Mouse (Mus musculus): Measurements from ENCODE around the gene Cenpc1. TPM values are rescaled to one million over a fixed set of nuclear protein-coding genes. Genes with fewer than 3 reads are reported as not detected.

The Cenpc1 gene
- 13.1 and 13.3 TPM in 2 replicates for polyA plus RNA-seq (2012; rRNA removed)

GRCm38 (mm10) chr5:86065101-86065875 is at the start of gene Cenpc1:
TSS of gene Cenpc1 (minus strand) at chr5:86065583.
- H3K4me3 ChIP-seq (ENCODE audit: insufficient read depth, low read length) = peak within 1 kb of the TSS; percentile 82
- no peak for TF ChIP-seq POLR2A (IDR thresholded peaks at IDR 0.05; ENCODE audit: extremely low read depth, insufficient read depth, low read length)
- no peak for TF ChIP-seq CTCF (IDR thresholded peaks at IDR 0.05; ENCODE audit: extremely low read depth, insufficient read depth, low read length)
- H3K27ac ChIP-seq (ENCODE audit: insufficient read depth, low read length) = 0 out of 2 replicates have a peak within 1 kb of the TSS, but pooled peaks have one; percentile 34
- peaks cover 1% of the 10 kb centered on the region; the same call in 1 of the 2 replicates for H3K4me1 ChIP-seq (ENCODE audit: control insufficient read depth, insufficient read depth, low read length)

GRCm38 (mm10) chr5:86113997-86114396 is 48.6 kb upstream of the Cenpc1 start:
- TF ChIP-seq POLR2A (IDR thresholded peaks at IDR 0.05; ENCODE audit: extremely low read depth, insufficient read depth, low read length) = no peak
- TF ChIP-seq CTCF (IDR thresholded peaks at IDR 0.05; ENCODE audit: extremely low read depth, insufficient read depth, low read length) = no peak
- no peaks in the 10 kb centered on the region for H3K4me1 ChIP-seq (ENCODE audit: control insufficient read depth, insufficient read depth, low read length)
- H3K27ac ChIP-seq (ENCODE audit: insufficient read depth, low read length) = no peak overlapping the region
- no peak overlapping the region for H3K4me3 ChIP-seq (ENCODE audit: insufficient read depth, low read length)

DNA sequence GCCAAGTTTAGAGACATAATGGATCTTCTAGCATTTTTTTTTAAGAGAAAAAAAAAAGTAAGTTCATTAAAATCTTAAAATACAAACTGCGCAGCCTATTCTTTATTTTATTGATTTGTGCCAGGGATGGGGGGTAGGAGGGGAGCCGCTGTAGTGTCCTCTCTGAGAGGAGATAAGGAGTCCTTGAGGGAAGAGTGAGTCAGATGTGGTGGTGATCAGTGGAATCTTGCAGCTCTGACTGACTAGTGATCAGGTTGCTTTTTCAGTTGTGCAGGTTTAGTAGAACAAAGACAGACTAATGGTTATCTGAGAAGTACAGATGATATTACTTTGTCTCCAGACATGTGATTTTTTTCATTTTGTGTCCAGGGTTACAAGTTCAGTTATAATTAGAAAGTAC is 47.7 kb upstream of the Cenpc1 start:
- no peak for TF ChIP-seq CTCF (IDR thresholded peaks at IDR 0.05; ENCODE audit: extremely low read depth, insufficient read depth, low read length)
- no peak for TF ChIP-seq POLR2A (IDR thresholded peaks at IDR 0.05; ENCODE audit: extremely low read depth, insufficient read depth, low read length)
- Histone ChIP-seq H3K27ac (ENCODE audit: insufficient read depth, low read length) (no peak overlapping the region), H3K4me1 (ENCODE audit: control insufficient read depth, insufficient read depth, low read length) (no peaks in the 10 kb centered on the region), H3K4me3 (ENCODE audit: insufficient read depth, low read length) (no peak overlapping the region)

GRCm38 (mm10) chr5:86111074-86111473 is 45.7 kb upstream of the Cenpc1 start:
- Histone ChIP-seq H3K27ac (ENCODE audit: insufficient read depth, low read length) (no peak overlapping the region), H3K4me3 (ENCODE audit: insufficient read depth, low read length) (no peak overlapping the region), H3K4me1 (ENCODE audit: control insufficient read depth, insufficient read depth, low read length) (no peaks in the 10 kb centered on the region)
- TF ChIP-seq POLR2A (IDR thresholded peaks at IDR 0.05; ENCODE audit: extremely low read depth, insufficient read depth, low read length) (no peak), CTCF (IDR thresholded peaks at IDR 0.05; ENCODE audit: extremely low read depth, insufficient read depth, low read length) (no peak)

- Histone ChIP-seq H3K27ac (ENCODE audit: insufficient read depth, low read length) (no peak overlapping the region), H3K4me1 (ENCODE audit: control insufficient read depth, insufficient read depth, low read length) (no peaks in the 10 kb centered on the region), H3K4me3 (ENCODE audit: insufficient read depth, low read length) (no peak overlapping the region)
- TF ChIP-seq CTCF (IDR thresholded peaks at IDR 0.05; ENCODE audit: extremely low read depth, insufficient read depth, low read length) (no peak), POLR2A (IDR thresholded peaks at IDR 0.05; ENCODE audit: extremely low read depth, insufficient read depth, low read length) (no peak)
Observed at GRCm38 (mm10) chr5:86106610-86107009, 41.2 kb upstream of the Cenpc1 start.

DNA sequence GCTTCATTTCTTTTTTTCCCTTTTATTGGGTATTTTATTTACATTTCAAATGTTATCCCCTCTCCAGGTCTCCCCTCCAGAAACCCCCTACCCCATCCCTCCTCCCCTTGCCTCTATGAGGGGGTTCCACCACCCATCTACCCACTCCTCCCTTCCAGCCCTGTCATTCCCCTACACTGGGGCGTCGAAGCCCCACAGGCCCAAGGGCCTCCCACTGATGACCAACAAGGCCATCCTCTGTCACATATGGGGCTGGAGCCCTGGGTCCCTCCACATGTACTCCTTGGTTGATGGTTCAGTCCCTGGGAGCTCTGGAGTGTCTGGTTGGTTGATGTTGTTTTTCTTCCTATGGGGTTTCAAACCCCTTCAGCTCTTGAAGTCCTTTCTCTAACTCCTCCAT is 36.8 kb upstream of the Cenpc1 start:
- TF ChIP-seq POLR2A (IDR thresholded peaks at IDR 0.05; ENCODE audit: extremely low read depth, insufficient read depth, low read length) (no peak), CTCF (IDR thresholded peaks at IDR 0.05; ENCODE audit: extremely low read depth, insufficient read depth, low read length) (no peak)
- Histone ChIP-seq H3K4me3 (ENCODE audit: insufficient read depth, low read length) (no peak overlapping the region), H3K4me1 (ENCODE audit: control insufficient read depth, insufficient read depth, low read length) (no peaks in the 10 kb centered on the region), H3K27ac (ENCODE audit: insufficient read depth, low read length) (no peak overlapping the region)

GRCm38 (mm10) chr5:86100621-86101020 is 35.2 kb upstream of the Cenpc1 start:
- Histone ChIP-seq H3K27ac (ENCODE audit: insufficient read depth, low read length) (no peak overlapping the region), H3K4me3 (ENCODE audit: insufficient read depth, low read length) (no peak overlapping the region), H3K4me1 (ENCODE audit: control insufficient read depth, insufficient read depth, low read length) (no peaks in the 10 kb centered on the region)
- TF ChIP-seq POLR2A (IDR thresholded peaks at IDR 0.05; ENCODE audit: extremely low read depth, insufficient read depth, low read length) (no peak), CTCF (IDR thresholded peaks at IDR 0.05; ENCODE audit: extremely low read depth, insufficient read depth, low read length) (no peak)

GRCm38 (mm10) chr5:86098988-86099387 is 33.6 kb upstream of the Cenpc1 start:
- H3K4me3 ChIP-seq (ENCODE audit: insufficient read depth, low read length) = no peak overlapping the region
- no peak overlapping the region for H3K27ac ChIP-seq (ENCODE audit: insufficient read depth, low read length)
- H3K4me1 ChIP-seq (ENCODE audit: control insufficient read depth, insufficient read depth, low read length) = no peaks in the 10 kb centered on the region
- TF ChIP-seq CTCF (IDR thresholded peaks at IDR 0.05; ENCODE audit: extremely low read depth, insufficient read depth, low read length) = no peak
- TF ChIP-seq POLR2A (IDR thresholded peaks at IDR 0.05; ENCODE audit: extremely low read depth, insufficient read depth, low read length) = no peak

DNA sequence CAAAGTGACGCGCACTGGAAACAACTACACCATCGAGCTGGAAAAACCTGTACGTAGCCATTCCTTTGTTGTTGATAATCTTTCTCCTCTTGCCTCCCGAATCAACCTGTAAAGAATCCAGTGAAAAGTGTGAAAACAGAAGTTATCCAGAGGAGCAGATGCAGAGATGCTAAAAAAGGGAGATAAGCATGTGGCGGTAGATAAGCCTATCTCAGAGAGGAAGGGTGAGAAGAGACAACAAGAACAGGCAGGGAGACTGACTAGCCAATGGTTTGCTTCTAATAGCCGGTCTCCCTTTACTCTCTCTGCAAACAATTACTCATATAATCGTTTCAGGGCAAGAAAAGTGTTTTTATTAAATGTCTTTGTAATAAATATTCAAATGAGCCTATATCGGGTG is 29.4 kb upstream of the Cenpc1 start:
- no peak overlapping the region for H3K27ac ChIP-seq (ENCODE audit: insufficient read depth, low read length)
- no peaks in the 10 kb centered on the region for H3K4me1 ChIP-seq (ENCODE audit: control insufficient read depth, insufficient read depth, low read length)
- TF ChIP-seq CTCF (IDR thresholded peaks at IDR 0.05; ENCODE audit: extremely low read depth, insufficient read depth, low read length) (no peak), POLR2A (IDR thresholded peaks at IDR 0.05; ENCODE audit: extremely low read depth, insufficient read depth, low read length) (no peak)
- H3K4me3 ChIP-seq (ENCODE audit: insufficient read depth, low read length) = no peak overlapping the region

DNA sequence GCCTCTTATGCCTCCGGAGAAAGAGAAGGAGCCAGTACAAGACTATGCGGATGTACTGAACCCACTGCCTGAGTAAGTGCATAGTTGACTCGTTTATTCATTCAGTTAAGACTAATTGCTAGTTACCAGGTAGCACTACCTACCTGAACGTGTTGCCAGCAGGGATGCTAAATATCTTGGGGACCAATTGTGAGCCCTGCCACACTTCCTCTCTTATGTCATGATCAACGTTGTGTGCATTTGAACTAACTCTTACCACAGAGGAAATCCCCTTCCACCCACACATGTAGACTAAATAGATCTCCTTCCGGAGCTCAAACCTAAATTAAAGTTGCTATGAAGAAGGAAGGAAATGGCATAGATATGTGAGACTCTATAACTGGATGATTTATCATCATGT is 21.4 kb upstream of the Cenpc1 start:
- Histone ChIP-seq H3K27ac (ENCODE audit: insufficient read depth, low read length) (no peak overlapping the region), H3K4me1 (ENCODE audit: control insufficient read depth, insufficient read depth, low read length) (no peaks in the 10 kb centered on the region)
- TF ChIP-seq CTCF (IDR thresholded peaks at IDR 0.05; ENCODE audit: extremely low read depth, insufficient read depth, low read length) (no peak), POLR2A (IDR thresholded peaks at IDR 0.05; ENCODE audit: extremely low read depth, insufficient read depth, low read length) (no peak)

More for the DNA sequence above, 21.4 kb upstream of the Cenpc1 start:
- H3K4me3 ChIP-seq (ENCODE audit: insufficient read depth, low read length) = no peak overlapping the region
